Mouse (Mus musculus) neutrophil, adult 5-6 weeks (primary cell): ENCODE measurements around the gene Agt. TPM values are rescaled to one million over a fixed set of nuclear protein-coding genes. Genes with fewer than 3 reads are reported as not detected.

Experiments used
- ATAC-seq: fragments of 151-379, 151-347 bp; 2 replicates; pipeline ENCODE4 v1.8.0; 2017; ENCODE audit warnings: mild to moderate bottlenecking, moderate TSS enrichment; ENCODE audit not compliant: insufficient number of reproducible peaks, poor library complexity, low FRiP score, severe bottlenecking; ENCODE audit errors: extremely low read depth
- total RNA-seq: library from RNA; stranded (forward); fragments of 200-1000 nt; gene quantifications from 2 replicates; pipeline ENCODE4 v1.2.3, GENCODE M21; 2017

Agt gene
- total RNA-seq, 1 experiment from 2014 or later: not detected

GRCm38 (mm10) chr8:124516525-124516924, 53.0 kb downstream of the Agt start:
- no peak for ATAC-seq

DNA sequence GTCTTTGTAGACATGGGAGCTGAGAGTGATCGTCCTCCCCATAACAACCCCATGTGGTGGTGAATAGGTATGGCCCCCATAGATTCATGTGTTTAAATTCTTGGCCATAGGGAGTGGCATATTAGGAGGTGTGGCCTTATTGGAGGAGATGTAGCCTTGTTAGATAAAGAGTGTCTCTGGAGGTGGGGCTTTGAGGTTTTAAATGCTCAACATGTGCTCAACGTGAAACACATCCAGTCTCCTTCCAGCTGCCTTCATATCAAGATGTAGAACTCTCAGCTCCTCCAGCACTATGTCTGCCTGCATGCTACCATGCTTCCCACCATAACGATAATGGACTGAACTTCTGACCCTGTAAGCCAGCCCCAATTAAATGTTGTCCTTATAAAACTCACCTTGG, 53.5 kb downstream of the Agt start:
- no peak for ATAC-seq

DNA sequence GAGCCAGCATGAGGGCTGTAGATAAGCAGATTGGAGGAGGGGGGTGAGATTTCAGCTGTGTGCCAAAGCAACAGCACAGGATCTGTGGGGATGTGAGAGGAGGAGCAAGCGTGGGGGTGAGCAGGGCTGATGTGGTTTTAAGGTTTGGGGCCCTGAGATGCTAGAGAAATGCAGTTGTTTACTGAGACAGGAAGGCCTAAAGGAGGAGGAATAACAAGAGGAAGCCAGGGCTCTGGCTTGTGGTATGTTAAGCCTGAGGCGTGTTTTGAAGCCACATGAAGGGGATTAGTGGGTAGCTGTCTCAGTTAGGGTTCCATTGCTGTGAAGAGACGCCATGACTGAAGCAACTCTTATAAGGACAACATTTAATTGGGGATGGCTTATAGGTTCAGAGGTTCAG, 60.4 kb downstream of the Agt start:
- ATAC-seq: peak; percentile 33; the same call in 1 of the 2 replicates

DNA sequence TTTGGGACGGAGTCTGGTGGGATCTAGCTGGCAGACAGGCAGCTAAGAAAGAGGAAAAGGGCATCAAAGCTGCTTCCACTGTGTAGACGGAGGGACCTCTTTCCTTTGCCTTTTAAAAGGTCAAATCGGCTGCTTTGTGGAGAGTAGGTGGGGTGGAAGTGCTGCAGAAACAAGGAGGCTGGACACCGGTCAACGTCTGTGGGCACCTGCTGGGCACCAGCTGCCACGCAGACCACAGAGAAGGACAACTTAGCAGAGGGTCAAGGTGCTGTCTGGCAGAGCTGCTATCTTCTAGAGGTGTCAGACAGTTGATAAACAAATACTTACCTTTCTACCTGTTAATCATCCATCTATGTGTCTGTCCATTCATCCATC, 61.2 kb downstream of the Agt start:
- ATAC-seq: no peak

DNA sequence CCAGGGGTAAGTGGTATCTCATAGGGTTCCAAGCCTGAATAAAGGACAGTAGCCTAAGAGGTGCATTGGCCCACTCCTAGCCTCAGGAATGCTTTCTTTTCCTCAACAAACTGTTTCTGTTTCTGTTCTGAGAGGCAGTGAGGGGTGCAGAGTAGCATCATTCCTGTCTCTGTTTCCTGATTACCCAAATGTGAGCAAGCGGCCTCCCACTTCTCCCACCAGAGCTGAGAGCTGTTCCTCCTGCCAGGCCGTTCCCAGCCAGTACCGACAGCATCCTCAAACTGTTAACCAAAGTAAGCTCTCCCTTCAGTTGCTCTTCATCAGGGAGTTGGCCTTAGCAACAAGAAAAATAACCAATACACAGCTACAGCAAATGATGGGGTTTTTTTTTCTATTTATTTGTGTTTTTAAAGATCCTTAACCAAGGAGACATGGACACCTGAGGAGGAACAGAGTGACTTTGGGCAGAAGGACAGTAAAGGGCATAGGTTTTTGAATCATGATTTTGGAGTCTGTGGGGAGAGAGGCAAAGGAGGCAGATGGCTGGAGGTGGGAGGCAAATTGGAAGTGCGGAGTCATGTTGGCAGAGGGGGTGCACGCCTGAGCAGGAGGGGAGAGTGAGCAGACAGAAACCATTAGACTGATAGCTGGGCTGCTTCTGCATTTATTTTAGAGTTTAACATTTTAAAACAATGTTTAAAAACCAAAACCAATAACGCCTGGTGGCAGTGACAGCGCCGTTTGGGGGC, 61.8 kb downstream of the Agt start:
- ATAC-seq: no peak

Other genes with a start within 250 kb of the Agt start
- not detected in 2 replicates for gene Pgbd5, start 130.0 kb downstream of the Agt start, total RNA-seq
- gene Cog2, start 48.9 kb downstream of the Agt start, total RNA-seq: 26.2 and 27.5 TPM in 2 replicates
- gene Capn9, start 6.4 kb upstream of the Agt start, total RNA-seq: not detected in 2 replicates
- 1.8 and 2.6 TPM in 2 replicates for gene 2310022B05Rik, start 93.7 kb upstream of the Agt start, total RNA-seq
- 60.0 and 63.4 TPM in 2 replicates for gene Ttc13, start 152.3 kb upstream of the Agt start, total RNA-seq
- gene Arv1, start 152.4 kb upstream of the Agt start, total RNA-seq: 9.1 and 12.9 TPM in 2 replicates
- not detected in 2 replicates for gene Fam89a, start 182.1 kb upstream of the Agt start, total RNA-seq
- not detected in 2 replicates for gene Trim67, start 223.4 kb upstream of the Agt start, total RNA-seq